Comparison of ENCODE assay signal across 27 mouse cellular contexts in genomic region chr11:5840346-5840745, GRCm38 (mm10). TPM values are rescaled to one million over a fixed set of nuclear protein-coding genes. Genes with fewer than 3 reads are reported as not detected.
DNase-seq lines count a peak whose midpoint lies in the region; ATAC-seq and TF ChIP-seq lines count a peak whose summit lies in the region.
"Had no signal": no experiment of that assay in that cellular context is flagged by ENCODE, and none has a peak within 500 bp of the region (broad histone marks: within the 10 kb centered on the region; RNA-seq: fewer than 3 reads in every experiment).

No protein-coding gene starts in this region.

- peaks cover 21% of the 10 kb centered on the region for H3K4me1 ChIP-seq in limb, embryonic 10.5 days
- peaks cover 16% of the 10 kb centered on the region for H3K4me1 ChIP-seq in midbrain, embryonic 13.5 days (replicated peaks)

- peak; percentile 59 for DNase-seq in gastrocnemius, adult 2 months
- no peak for DNase-seq in gastrocnemius, adult 8-10 months (ENCODE audit: low spot score in 2 of 2)
- DNase-seq in ZHBTc4 (ENCODE audit: low read depth, low spot score) = peak; percentile 29
- DNase-seq in limb, embryonic 10.5 days (ENCODE audit: low spot score) = no peak
- DNase-seq in skeletal muscle tissue, adult 2 months (ENCODE audit: low read depth, low spot score) = peak; percentile 1
- no peak for DNase-seq in cerebellum, adult 9-10 months
- DNase-seq: adrenal gland, postnatal 10 days; adrenal gland, postnatal 36 days; cerebellum, adult 18-20 months; cerebellum, adult 9-11 months; cerebellum, postnatal 25 days; gastrocnemius, postnatal 14 days; heart, adult 18-20 months; heart, postnatal 14 days; heart, postnatal 4 days had no signal

- no peaks in the 10 kb centered on the region for H3K36me3 ChIP-seq in limb, embryonic 10.5 days
- H3K36me3 ChIP-seq in midbrain, embryonic 13.5 days = no peaks in the 10 kb centered on the region

- H3K4me2 ChIP-seq in midbrain, embryonic 13.5 days (replicated peaks) = no peak overlapping the region
- H3K4me2 ChIP-seq: heart, embryonic 13.5 days; hindbrain, embryonic 14.5 days had no signal

- intact Hi-C loops in gastrocnemius, adult 2 months (cut with DNase I) = no loop called here

- H3K27me3 ChIP-seq in limb, embryonic 10.5 days (ENCODE audit: low read depth, poor library complexity, severe bottlenecking) = no peaks in the 10 kb centered on the region
- no peaks in the 10 kb centered on the region for H3K27me3 ChIP-seq in midbrain, embryonic 13.5 days
- H3K27me3 ChIP-seq: heart, embryonic 13.5 days had no signal

- H3K27ac ChIP-seq in gastrocnemius, adult 2 months = peak overlapping the region; percentile 35; the same call in 1 of the 2 replicates
- H3K27ac ChIP-seq in limb, embryonic 10.5 days = 0 out of 2 replicates have a peak overlapping the region, but pooled peaks have one; percentile 1
- no peak overlapping the region for H3K27ac ChIP-seq in midbrain, embryonic 13.5 days
- H3K27ac ChIP-seq: forebrain, embryonic 10.5 days; heart, embryonic 10.5 days; heart, embryonic 13.5 days; hindbrain, embryonic 14.5 days; hindbrain, postnatal 0 days had no signal

- H3K9ac ChIP-seq in midbrain, embryonic 13.5 days (replicated peaks) = no peak overlapping the region
- H3K9ac ChIP-seq: heart, embryonic 13.5 days; hindbrain, embryonic 14.5 days had no signal

- H3K9me3 ChIP-seq in limb, embryonic 10.5 days (replicated peaks) = no peaks in the 10 kb centered on the region; the same call in 1 of the 2 replicates
- H3K9me3 ChIP-seq in midbrain, embryonic 13.5 days = no peaks in the 10 kb centered on the region
- H3K9me3 ChIP-seq: heart, embryonic 10.5 days had no signal

- no peak for ATAC-seq in midbrain, embryonic 13.5 days
- ATAC-seq: CD4-positive, CD25-positive, alpha-beta regulatory T cell, adult 4 months; forebrain, embryonic 14.5 days; hindbrain, postnatal 0 days; inflammation-experienced regulatory T-cells, adult 6 months; intestine, embryonic 16.5 days had no signal

- WGBS in limb, embryonic 10.5 days = 84% methylated on average over 7 of the region's 7 CpGs
- 75% methylated on average over 7 of the region's 7 CpGs for WGBS in midbrain, embryonic 13.5 days

- no peak for TF ChIP-seq CTCF in gastrocnemius, adult 2 months (IDR thresholded peaks at IDR 0.05)

- no peak overlapping the region for H3K4me3 ChIP-seq in gastrocnemius, adult 2 months
- no peak overlapping the region for H3K4me3 ChIP-seq in limb, embryonic 10.5 days
- no peak overlapping the region for H3K4me3 ChIP-seq in midbrain, embryonic 13.5 days (replicated peaks)
- H3K4me3 ChIP-seq: forebrain, embryonic 10.5 days; heart, embryonic 10.5 days; heart, embryonic 13.5 days had no signal

RNA-seq across cellular contexts. Expression of gene Polm, which starts 2.5 kb away (rescaled TPM):
- 1 to 10 TPM; 1.7 to 3.1 TPM for total RNA-seq in gastrocnemius, adult 2 months (2021)
- 1 to 10 TPM; 1.6 to 2.5 (median 2.0) TPM for total RNA-seq in gastrocnemius, adult 8-10 months (2022)
- polyA plus RNA-seq in limb, embryonic 10.5 days (2016; fragmentation: Nextera tagmentation; extraction: Ambion mirVana) = 7.1 and 10.3 TPM in 2 replicates
- 6.5 and 8.2 TPM in 2 replicates for polyA plus RNA-seq in midbrain, embryonic 13.5 days (2015; fragmentation: Nextera tagmentation; extraction: Ambion mirVana)

RNA-seq across cellular contexts. Expression of gene Aebp1, which starts 21.4 kb away (rescaled TPM):
- total RNA-seq in gastrocnemius, adult 2 months (2021) = 10 to 100 TPM; 52.8 to 72.3 TPM
- total RNA-seq in gastrocnemius, adult 8-10 months (2022) = 10 to 100 TPM; 50.7 to 96.4 (median 75.2) TPM
- polyA plus RNA-seq in limb, embryonic 10.5 days (2016; fragmentation: Nextera tagmentation; extraction: Ambion mirVana) = 8.2 TPM in 2 replicates
- 9.4 and 10.6 TPM in 2 replicates for polyA plus RNA-seq in midbrain, embryonic 13.5 days (2015; fragmentation: Nextera tagmentation; extraction: Ambion mirVana)
- total RNA-seq: common myeloid progenitor, adult 5-6 weeks; MEL had no signal

RNA-seq across cellular contexts. Expression of gene Pgam2, which starts 36.8 kb away (rescaled TPM):
- 1,000 to 10,000 TPM; 2,835 to 2,943 TPM for total RNA-seq in gastrocnemius, adult 2 months (2021)
- 1,000 to 10,000 TPM; 2,240 to 2,793 (median 2,573) TPM for total RNA-seq in gastrocnemius, adult 8-10 months (2022)
- 4.1 and 9.6 TPM in 2 replicates for polyA plus RNA-seq in limb, embryonic 10.5 days (2016; fragmentation: Nextera tagmentation; extraction: Ambion mirVana)
- 2.3 and 2.6 TPM in 2 replicates for polyA plus RNA-seq in midbrain, embryonic 13.5 days (2015; fragmentation: Nextera tagmentation; extraction: Ambion mirVana)
- total RNA-seq: adrenal gland, postnatal 36 days; common myeloid progenitor, adult 5-6 weeks had no signal

RNA-seq across cellular contexts. Expression of gene Pold2, which starts 37.7 kb away (rescaled TPM):
- total RNA-seq in gastrocnemius, adult 2 months (2021) = 10 to 100 TPM; 39.7 to 48.5 TPM
- total RNA-seq in gastrocnemius, adult 8-10 months (2022) = 10 to 100 TPM; 44.6 to 47.3 (median 47.0) TPM
- polyA plus RNA-seq in limb, embryonic 10.5 days (2016; fragmentation: Nextera tagmentation; extraction: Ambion mirVana) = 165 and 175 TPM in 2 replicates
- polyA plus RNA-seq in midbrain, embryonic 13.5 days (2015; fragmentation: Nextera tagmentation; extraction: Ambion mirVana) = 55.4 and 63.0 TPM in 2 replicates

RNA-seq across cellular contexts. Expression of gene Dbnl, which starts 52.1 kb away (rescaled TPM):
- 10 to 100 TPM; 10.7 to 14.0 TPM for total RNA-seq in gastrocnemius, adult 2 months (2021)
- 10 to 100 TPM; 10.3 to 13.1 (median 12.2) TPM for total RNA-seq in gastrocnemius, adult 8-10 months (2022)
- polyA plus RNA-seq in limb, embryonic 10.5 days (2016; fragmentation: Nextera tagmentation; extraction: Ambion mirVana) = 125 and 131 TPM in 2 replicates
- 151 and 155 TPM in 2 replicates for polyA plus RNA-seq in midbrain, embryonic 13.5 days (2015; fragmentation: Nextera tagmentation; extraction: Ambion mirVana)

Comparison
In these comparisons a context has a peak if more than half of its experiments do, and no peak if none do; other contexts are left out.
1. DNase-seq: peak in gastrocnemius, adult 2 months (single experiment), ZHBTc4 (single experiment) and skeletal muscle tissue, adult 2 months (single experiment); none in gastrocnemius, adult 8-10 months (0 of 2), limb, embryonic 10.5 days (single experiment) and cerebellum, adult 9-10 months (single experiment).